Mouse (Mus musculus): ENCODE results near the gene Mfn2.

GRCm38 (mm10) chr4:147868450-147869031, 36.0 kb downstream of the Mfn2 start, which contains the start of the genes Miip and Fv1:
- TF ChIP-seq EP300 (IDR thresholded peaks at IDR 0.05; ENCODE audit: low read depth) = no peak; the same call in 1 of the 2 replicates
- TF ChIP-seq CTCF (IDR thresholded peaks at IDR 0.05; ENCODE audit: low read depth) = peak; percentile 14; the same call in 1 of the 2 replicates
